Mouse (Mus musculus): ENCODE measurements around the gene Cnn2. TPM values are rescaled to one million over a fixed set of nuclear protein-coding genes. Genes with fewer than 3 reads are reported as not detected.
"Not testable (repeated sequence)": the region's sequence is repeated elsewhere in the genome, so short reads cannot be mapped to it uniquely, and the experiment has no call there.

The Cnn2 gene
- polyA plus RNA-seq, 1 experiment from 2014 or later: 42.8 TPM

DNA sequence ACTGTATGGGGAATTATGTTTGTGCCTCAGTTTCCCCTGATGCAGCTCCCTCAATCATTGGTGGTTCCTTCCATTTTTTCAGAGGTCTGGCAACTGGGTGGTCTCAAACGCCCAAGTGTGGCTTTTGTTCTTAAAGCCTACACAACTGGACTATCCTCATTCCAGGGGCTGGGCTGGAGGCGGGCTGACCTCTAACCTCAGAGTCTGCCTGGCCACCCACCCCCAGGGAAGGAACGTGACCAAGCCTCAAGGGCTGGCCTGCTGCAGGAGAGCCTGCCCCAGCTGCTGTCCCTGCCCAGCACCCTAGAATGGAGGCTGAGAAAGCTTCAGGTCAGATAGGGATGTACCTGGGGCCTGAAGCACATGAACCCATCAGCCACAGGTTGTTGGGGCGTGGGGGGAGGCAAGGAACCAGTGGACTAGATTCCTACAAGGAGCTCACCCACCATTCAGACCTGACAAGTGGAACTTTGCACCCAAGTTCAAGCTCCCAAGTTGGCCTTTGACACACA lies 31.7 kb upstream of the Cnn2 start:
- 51% methylated on average over 4 of the region's 4 CpGs for WGBS (ENCODE audit: insufficient replicate concordance)
- Histone ChIP-seq H3K4me1 (ENCODE audit: insufficient read depth) (peaks cover 15% of the 10 kb centered on the region), H3K4me3 (ENCODE audit: low read depth, low read length) (no peak overlapping the region), H3K36me3 (replicated peaks; ENCODE audit: insufficient read depth, low read length) (peaks cover 14% of the 10 kb centered on the region), H3K9ac (replicated peaks) (no peak overlapping the region), H3K27me3 (ENCODE audit: insufficient read depth, low read length) (no peaks in the 10 kb centered on the region), H3K27ac (ENCODE audit: low read depth) (no peak overlapping the region), H3K4me2 (ENCODE audit: low read depth, low read length) (no peak overlapping the region), H3K9me3 (ENCODE audit: low read length) (no peaks in the 10 kb centered on the region)
- DNase-seq (no peak), ATAC-seq (no peak)
- TF ChIP-seq CTCF (IDR thresholded peaks at IDR 0.05; ENCODE audit: low read depth) (no peak), EP300 (IDR thresholded peaks at IDR 0.05; ENCODE audit: low read depth) (no peak)

DNA sequence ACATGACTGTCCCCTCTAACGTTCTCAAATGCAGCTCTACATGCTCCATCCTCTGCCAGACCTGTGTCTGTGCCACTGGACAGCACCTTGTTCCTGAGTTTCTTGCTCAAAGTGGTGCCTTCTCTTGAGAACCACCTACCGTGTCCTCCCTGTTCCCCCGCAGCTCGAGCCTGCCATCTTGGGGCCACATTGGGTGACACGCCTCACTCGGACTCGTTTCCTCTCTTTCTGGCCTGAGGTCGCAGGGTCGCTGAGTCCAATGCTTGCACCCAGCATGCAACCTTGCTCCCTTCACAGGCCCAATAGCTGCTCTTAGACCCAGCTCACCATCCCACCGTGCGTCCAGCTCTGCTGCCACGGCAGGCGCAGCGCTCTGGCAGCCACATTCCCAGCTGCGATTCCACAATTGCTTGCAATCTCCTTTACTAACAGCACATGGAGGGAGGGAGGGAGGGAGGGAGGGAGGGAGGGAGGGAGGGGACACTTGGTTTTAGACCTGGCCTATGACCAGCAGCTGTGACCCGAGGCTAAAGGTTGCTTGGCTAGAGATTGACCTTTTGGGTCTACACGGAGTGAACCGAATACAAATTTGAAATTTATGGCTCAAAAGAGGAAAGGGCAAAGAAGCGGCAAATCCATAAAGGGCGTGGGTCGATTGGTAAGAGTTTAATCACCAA lies 30.1 kb upstream of the Cnn2 start:
- no peak for TF ChIP-seq EP300 (IDR thresholded peaks at IDR 0.05; ENCODE audit: low read depth)
- TF ChIP-seq CTCF (IDR thresholded peaks at IDR 0.05; ENCODE audit: low read depth): peak; percentile 99
- Histone ChIP-seq H3K4me1 (ENCODE audit: insufficient read depth) (peaks cover 15% of the 10 kb centered on the region), H3K4me2 (ENCODE audit: low read depth, low read length) (peak overlapping the region; percentile 47), H3K9me3 (ENCODE audit: low read length) (no peaks in the 10 kb centered on the region), H3K27ac (ENCODE audit: low read depth) (peak overlapping the region; percentile 57), H3K27me3 (ENCODE audit: insufficient read depth, low read length) (no peaks in the 10 kb centered on the region), H3K4me3 (ENCODE audit: low read depth, low read length) (no peak overlapping the region), H3K36me3 (replicated peaks; ENCODE audit: insufficient read depth, low read length) (peaks cover 15% of the 10 kb centered on the region), H3K9ac (replicated peaks) (no peak overlapping the region)
- 16% methylated on average over 21 of the region's 21 CpGs for WGBS (ENCODE audit: insufficient replicate concordance)
- peak; percentile 88 for DNase-seq
- peak; percentile 28 for ATAC-seq

DNA sequence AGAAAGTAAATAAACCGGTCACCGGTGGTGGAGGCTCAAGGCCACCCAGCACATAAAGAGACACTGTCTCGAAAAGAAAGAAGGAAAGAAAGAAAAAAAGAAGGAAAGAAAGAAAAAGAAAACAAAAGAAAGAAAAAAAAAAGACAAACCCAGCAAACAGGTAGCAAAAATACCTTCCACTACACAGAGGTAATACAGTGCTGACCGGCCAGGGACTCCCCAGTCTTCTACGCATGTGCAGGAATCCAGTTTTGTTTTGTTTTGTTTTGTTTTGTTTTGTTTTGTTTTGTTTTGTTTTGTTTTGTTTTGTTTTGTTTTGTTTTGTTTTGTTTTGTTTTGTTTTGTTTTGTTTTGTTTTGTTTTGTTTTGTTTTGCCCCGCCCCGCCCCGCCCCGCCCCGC lies 29.0 kb upstream of the Cnn2 start:
- not testable (repeated sequence) for H3K27me3 ChIP-seq (ENCODE audit: insufficient read depth, low read length); H3K9ac ChIP-seq (replicated peaks); DNase-seq; H3K9me3 ChIP-seq (ENCODE audit: low read length)
- Histone ChIP-seq H3K27ac (ENCODE audit: low read depth) (peak overlapping the region; percentile 74), H3K4me3 (ENCODE audit: low read depth, low read length) (peak overlapping the region; percentile 98; the same call in 1 of the 2 replicates), H3K4me2 (ENCODE audit: low read depth, low read length) (peak overlapping the region; percentile 53), H3K4me1 (ENCODE audit: insufficient read depth) (peaks cover 15% of the 10 kb centered on the region), H3K36me3 (replicated peaks; ENCODE audit: insufficient read depth, low read length) (peaks cover 12% of the 10 kb centered on the region)
- ATAC-seq: peak; percentile 26
- 34% methylated on average over 10 of the region's 10 CpGs for WGBS (ENCODE audit: insufficient replicate concordance)

DNA sequence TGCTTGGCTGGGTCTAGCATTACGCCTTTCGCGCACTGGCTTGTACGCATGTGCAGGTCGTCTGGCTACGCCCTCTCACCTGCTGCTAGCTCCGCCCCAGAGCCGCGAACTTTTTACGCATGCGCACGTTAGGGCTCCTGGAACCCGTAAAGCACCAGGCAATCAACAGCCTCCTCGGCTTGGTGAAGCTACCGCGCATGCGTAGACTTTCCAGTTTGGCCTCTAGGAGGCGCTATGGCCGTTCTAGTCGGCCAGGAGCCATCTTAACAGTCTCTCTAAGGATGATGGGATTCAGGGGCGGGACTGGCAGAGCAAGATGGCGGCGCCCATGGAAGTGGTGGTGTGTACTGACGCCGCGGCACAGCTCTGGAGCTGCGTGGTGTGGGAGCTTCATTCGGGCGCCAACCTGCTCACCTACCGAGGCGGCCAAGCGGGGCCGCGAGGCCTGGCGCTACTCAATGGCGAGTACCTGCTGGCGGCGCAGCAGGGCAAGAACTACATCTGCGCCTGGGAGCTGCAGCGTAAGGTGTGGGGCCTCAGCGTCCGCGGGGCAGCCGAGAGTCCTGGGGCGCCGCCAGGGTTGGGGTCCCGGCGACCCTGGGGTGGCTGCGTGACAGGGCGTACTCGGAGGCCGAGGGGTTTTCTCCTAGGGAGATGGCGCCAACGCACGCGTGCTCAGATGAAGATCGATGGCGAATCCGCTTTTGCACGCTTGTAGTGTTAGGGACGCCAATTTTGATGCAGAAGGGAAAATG lies 28.4 kb upstream of the Cnn2 start, which contains the start of gene Wdr18:
TSS of gene Wdr18 (plus strand) at position 306 of the 755 bp plus-strand sequence.
- H3K4me2 ChIP-seq (ENCODE audit: low read depth, low read length): peak within 1 kb of the TSS; percentile 99
- WGBS (ENCODE audit: insufficient replicate concordance): under 1% methylated on average over 61 of the region's 61 CpGs
- peaks cover 15% of the 10 kb centered on the region for H3K4me1 ChIP-seq (ENCODE audit: insufficient read depth)
- peaks cover 17% of the 10 kb centered on the region for H3K36me3 ChIP-seq (replicated peaks; ENCODE audit: insufficient read depth, low read length)
- ATAC-seq (peak; percentile 94), DNase-seq (peak; percentile 100)
- peak; percentile 100 for TF ChIP-seq CTCF (IDR thresholded peaks at IDR 0.05; ENCODE audit: low read depth)
- TF ChIP-seq EP300 (IDR thresholded peaks at IDR 0.05; ENCODE audit: low read depth): 0 out of 2 replicates have a peak, but pooled peaks have one; percentile 14
- H3K4me3 ChIP-seq (ENCODE audit: low read depth, low read length): peak within 1 kb of the TSS; percentile 98
- peak within 1 kb of the TSS; percentile 83 for H3K9ac ChIP-seq (replicated peaks)
- peak within 1 kb of the TSS; percentile 74 for H3K27ac ChIP-seq (ENCODE audit: low read depth)
- H3K27me3 ChIP-seq (ENCODE audit: insufficient read depth, low read length): no peaks in the 10 kb centered on the region
- no peaks in the 10 kb centered on the region for H3K9me3 ChIP-seq (ENCODE audit: low read length)

DNA sequence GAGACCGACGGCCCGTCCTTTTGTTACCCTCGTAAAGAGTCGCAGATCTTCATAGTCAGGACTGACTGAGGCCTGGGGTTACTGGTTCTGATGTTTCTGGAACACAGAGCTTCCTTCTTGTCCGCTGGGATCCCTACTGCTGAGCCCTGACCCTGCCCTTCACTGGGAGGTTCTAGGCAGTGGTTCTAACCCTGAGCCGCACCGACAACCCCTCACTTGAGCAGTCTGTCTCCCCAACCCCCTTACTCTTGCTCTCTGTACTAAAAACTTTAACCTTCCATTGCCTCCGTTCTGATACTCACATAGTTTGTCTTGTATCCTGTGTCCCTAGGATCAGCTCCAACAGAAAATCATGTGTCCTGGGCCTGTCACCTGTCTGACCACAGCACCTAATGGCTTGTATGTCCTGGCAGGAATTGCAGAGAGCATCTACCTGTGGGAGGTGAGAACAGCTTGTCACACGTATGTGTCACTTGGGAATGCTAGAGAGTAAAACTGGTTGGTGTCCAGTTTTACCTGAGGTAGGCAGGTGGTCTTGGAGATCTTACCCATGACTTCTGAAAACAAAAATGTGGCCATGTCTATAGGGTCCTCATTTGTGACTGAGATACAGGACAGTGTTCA lies 27.6 kb upstream of the Cnn2 start:
- Histone ChIP-seq H3K4me1 (ENCODE audit: insufficient read depth) (peaks cover 15% of the 10 kb centered on the region), H3K4me3 (ENCODE audit: low read depth, low read length) (peak overlapping the region; percentile 98), H3K36me3 (replicated peaks; ENCODE audit: insufficient read depth, low read length) (peaks cover 24% of the 10 kb centered on the region), H3K9me3 (ENCODE audit: low read length) (no peaks in the 10 kb centered on the region), H3K4me2 (ENCODE audit: low read depth, low read length) (peak overlapping the region; percentile 99), H3K27ac (ENCODE audit: low read depth) (peak overlapping the region; percentile 52; the same call in 1 of the 2 replicates), H3K27me3 (ENCODE audit: insufficient read depth, low read length) (no peaks in the 10 kb centered on the region), H3K9ac (replicated peaks) (peak overlapping the region; percentile 83)
- no peak for TF ChIP-seq EP300 (IDR thresholded peaks at IDR 0.05; ENCODE audit: low read depth)
- TF ChIP-seq CTCF (IDR thresholded peaks at IDR 0.05; ENCODE audit: low read depth): no peak
- 7% methylated on average over 10 of the region's 10 CpGs for WGBS (ENCODE audit: insufficient replicate concordance)
- DNase-seq (no peak), ATAC-seq (no peak)

DNA sequence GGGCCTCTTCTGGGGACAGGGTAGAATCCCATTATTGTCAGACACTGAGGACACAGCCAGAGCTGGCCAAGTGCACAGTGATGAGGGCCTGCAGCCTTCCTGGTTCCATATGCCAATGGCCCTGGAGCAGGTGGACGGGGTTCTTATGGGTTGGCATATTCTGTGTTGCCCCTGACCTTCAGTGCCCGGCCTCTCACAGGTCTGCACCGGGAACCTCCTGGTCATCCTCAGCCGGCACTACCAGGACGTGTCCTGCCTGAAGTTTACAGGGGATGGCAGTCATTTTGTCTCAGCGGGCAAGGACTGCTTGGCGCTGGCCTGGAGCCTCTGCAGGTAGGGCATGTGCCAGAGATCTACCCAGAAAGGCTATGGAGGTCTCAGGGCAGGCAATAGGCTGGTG lies 23.7 kb upstream of the Cnn2 start:
- no peak overlapping the region for H3K4me2 ChIP-seq (ENCODE audit: low read depth, low read length)
- no peak overlapping the region for H3K9ac ChIP-seq (replicated peaks)
- H3K36me3 ChIP-seq (replicated peaks; ENCODE audit: insufficient read depth, low read length): peaks cover 49% of the 10 kb centered on the region
- DNase-seq: no peak
- H3K27me3 ChIP-seq (ENCODE audit: insufficient read depth, low read length): no peaks in the 10 kb centered on the region
- TF ChIP-seq CTCF (IDR thresholded peaks at IDR 0.05; ENCODE audit: low read depth): no peak
- ATAC-seq: no peak
- H3K9me3 ChIP-seq (ENCODE audit: low read length): no peaks in the 10 kb centered on the region
- H3K27ac ChIP-seq (ENCODE audit: low read depth): no peak overlapping the region
- no peak overlapping the region for H3K4me3 ChIP-seq (ENCODE audit: low read depth, low read length)
- WGBS (ENCODE audit: insufficient replicate concordance): 92% methylated on average over 7 of the region's 7 CpGs
- peaks cover 11% of the 10 kb centered on the region for H3K4me1 ChIP-seq (ENCODE audit: insufficient read depth)

All from liver, postnatal 0 days (tissue).